Comparison of ENCODE assay signal across 9 mouse cellular contexts in genomic region chr15:88954368-88955072, GRCm38 (mm10). TPM values are rescaled to one million over a fixed set of nuclear protein-coding genes. Genes with fewer than 3 reads are reported as not detected.
A peak's percentile ranks its signal among the peaks of the same experiment; 100 is the strongest.
DNase-seq lines count a peak whose midpoint lies in the region; ATAC-seq and TF ChIP-seq lines count a peak whose summit lies in the region.
"Had no signal": no experiment of that assay in that cellular context is flagged by ENCODE, and none has a peak within 500 bp of the region (broad histone marks: within the 10 kb centered on the region; RNA-seq: fewer than 3 reads in every experiment).

TSS of gene Ttll8 (minus strand) at chr15:88954418.

- H3K27me3 ChIP-seq in heart, embryonic 14.5 days (ENCODE audit: control insufficient read depth, insufficient read depth, low read length), result peaks cover 38% of the 10 kb centered on the region
- H3K27me3 ChIP-seq in intestine, embryonic 15.5 days (replicated peaks), result peaks cover 22% of the 10 kb centered on the region
- H3K27me3 ChIP-seq in liver, embryonic 14.5 days (ENCODE audit: control insufficient read depth, insufficient read depth, low read length), result peaks cover 6% of the 10 kb centered on the region
- H3K27me3 ChIP-seq in neural tube, embryonic 14.5 days (ENCODE audit: control insufficient read depth, insufficient read depth, low read length), result peaks cover 7% of the 10 kb centered on the region; the same call in 1 of the 2 replicates

- H3K4me1 ChIP-seq in heart, embryonic 14.5 days (ENCODE audit: control insufficient read depth in 2 of 2, insufficient read depth in 2 of 2, low read length in 2 of 2), result 0 out of 4 replicates have a peak, but pooled peaks cover 0 to 6% of the 10 kb centered on the region in 2 experiments
- peaks cover 6% of the 10 kb centered on the region for H3K4me1 ChIP-seq in intestine, embryonic 15.5 days (replicated peaks)
- no peaks in the 10 kb centered on the region for H3K4me1 ChIP-seq in liver, embryonic 14.5 days (replicated peaks; ENCODE audit: control insufficient read depth in 2 of 2, insufficient read depth in 2 of 2, low read length in 1 of 2)
- peaks cover 6% of the 10 kb centered on the region for H3K4me1 ChIP-seq in neural tube, embryonic 14.5 days (ENCODE audit: control insufficient read depth, insufficient read depth, low read length)

- 4% methylated on average over 51 of the region's 53 CpGs for WGBS in heart, embryonic 14.5 days
- WGBS in intestine, embryonic 15.5 days, result 5% methylated on average over 53 of the region's 53 CpGs
- WGBS in liver, embryonic 14.5 days (ENCODE audit: insufficient replicate concordance), result 6% methylated on average over 53 of the region's 53 CpGs
- WGBS in neural tube, embryonic 14.5 days, result 4% methylated on average over 52 of the region's 53 CpGs

- peak; percentile 55; the same call in 1 of the 2 replicates for ATAC-seq in heart, embryonic 14.5 days (ENCODE audit: insufficient number of reproducible peaks, insufficient read depth, low FRiP score, low read depth)
- ATAC-seq in intestine, embryonic 15.5 days, result peak; percentile 91
- no peak for ATAC-seq in liver, embryonic 14.5 days (ENCODE audit: insufficient read depth)
- peak; percentile 92 for ATAC-seq in neural tube, embryonic 14.5 days (ENCODE audit: low read depth)

- H3K9me3 ChIP-seq in heart, embryonic 14.5 days (ENCODE audit: control insufficient read depth, low read length), result no peaks in the 10 kb centered on the region
- no peaks in the 10 kb centered on the region for H3K9me3 ChIP-seq in intestine, embryonic 15.5 days
- H3K9me3 ChIP-seq in liver, embryonic 14.5 days (ENCODE audit: control insufficient read depth, low read length), result no peaks in the 10 kb centered on the region
- H3K9me3 ChIP-seq in neural tube, embryonic 14.5 days (ENCODE audit: control insufficient read depth, low read length), result no peaks in the 10 kb centered on the region

- no peak within 1 kb of the TSS for H3K27ac ChIP-seq in heart, embryonic 14.5 days (replicated peaks in 1 of 2; ENCODE audit: control insufficient read depth in 1 of 2, insufficient read depth in 1 of 2, low read depth in 2 of 2, low read length in 2 of 2)
- no peak within 1 kb of the TSS for H3K27ac ChIP-seq in intestine, embryonic 15.5 days
- no peak within 1 kb of the TSS for H3K27ac ChIP-seq in liver, embryonic 14.5 days
- no peak within 1 kb of the TSS for H3K27ac ChIP-seq in neural tube, embryonic 14.5 days (ENCODE audit: low read depth, low read length)

- TF ChIP-seq CTCF in liver, embryonic 14.5 days (IDR thresholded peaks at IDR 0.05; ENCODE audit: low read depth), result no peak

- intact Hi-C loops in heart, postnatal 14 days (cut with DNase I), result no loop called here

- peak within 1 kb of the TSS; percentile 70 for H3K9ac ChIP-seq in heart, embryonic 14.5 days (ENCODE audit: low read length)
- H3K9ac ChIP-seq in intestine, embryonic 15.5 days, result peak within 1 kb of the TSS; percentile 28; the same call in 1 of the 2 replicates
- H3K9ac ChIP-seq in liver, embryonic 14.5 days (replicated peaks), result no peak within 1 kb of the TSS
- H3K9ac ChIP-seq in neural tube, embryonic 14.5 days (replicated peaks; ENCODE audit: low read depth, low read length), result peak within 1 kb of the TSS; percentile 62

- no peaks in the 10 kb centered on the region for H3K36me3 ChIP-seq in heart, embryonic 14.5 days (ENCODE audit: control insufficient read depth, insufficient read depth, low read length)
- H3K36me3 ChIP-seq in intestine, embryonic 15.5 days, result no peaks in the 10 kb centered on the region
- H3K36me3 ChIP-seq in liver, embryonic 14.5 days (replicated peaks; ENCODE audit: control insufficient read depth, insufficient read depth, low read depth), result no peaks in the 10 kb centered on the region
- no peaks in the 10 kb centered on the region for H3K36me3 ChIP-seq in neural tube, embryonic 14.5 days (ENCODE audit: control insufficient read depth, insufficient read depth, low read length)

- peak within 1 kb of the TSS; percentile 92 for H3K4me2 ChIP-seq in heart, embryonic 14.5 days (ENCODE audit: low read length)
- peak within 1 kb of the TSS; percentile 89 for H3K4me2 ChIP-seq in intestine, embryonic 15.5 days (replicated peaks)
- H3K4me2 ChIP-seq in liver, embryonic 14.5 days (ENCODE audit: low read depth), result peak within 1 kb of the TSS; percentile 45
- peak within 1 kb of the TSS; percentile 92 for H3K4me2 ChIP-seq in neural tube, embryonic 14.5 days (ENCODE audit: low read depth, low read length)

- H3K4me3 ChIP-seq in heart, embryonic 14.5 days (ENCODE audit: control insufficient read depth in 1 of 2, insufficient read depth in 1 of 2, low read depth in 1 of 2, low read length in 2 of 2), result peak within 1 kb of the TSS; percentile 40 to 44
- H3K4me3 ChIP-seq in intestine, embryonic 15.5 days (replicated peaks), result peak within 1 kb of the TSS; percentile 34
- no peak within 1 kb of the TSS for H3K4me3 ChIP-seq in liver, embryonic 14.5 days (ENCODE audit: insufficient read depth in 1 of 2, low read depth in 2 of 2, low read length in 2 of 2)
- peak within 1 kb of the TSS; percentile 38 for H3K4me3 ChIP-seq in neural tube, embryonic 14.5 days (ENCODE audit: low read depth, low read length)

- TF ChIP-seq EP300 in liver, embryonic 14.5 days (IDR thresholded peaks at IDR 0.05; ENCODE audit: low read depth), result no peak

- no peak for DNase-seq in heart, postnatal 14 days
- DNase-seq in embryo, embryonic 9.5 days (ENCODE audit: extremely low spot score), result peak; percentile 23
- DNase-seq in liver, embryonic 14.5 days (ENCODE audit: low read depth in 3 of 3, low spot score in 3 of 3), result no peak
- DNase-seq in gastrocnemius, postnatal 10 days, result no peak
- DNase-seq in gastrocnemius, adult 8-10 months (ENCODE audit: low spot score in 2 of 2), result no peak

RNA-seq across cellular contexts. Expression of gene Ttll8, which starts in this region (rescaled TPM):
- not detected in 2 replicates for polyA plus RNA-seq in heart, embryonic 14.5 days (2014; fragmentation: Nextera tagmentation; extraction: Ambion mirVana)
- not detected for total RNA-seq in heart, postnatal 14 days (2021)
- polyA plus RNA-seq in intestine, embryonic 15.5 days (2015; fragmentation: Nextera tagmentation; extraction: Ambion mirVana), result not detected in 2 replicates
- not detected in 2 replicates for polyA plus RNA-seq in liver, embryonic 14.5 days (2012; rRNA removed)
- not detected in 2 replicates for polyA plus RNA-seq in liver, embryonic 14.5 days (2014; fragmentation: Nextera tagmentation; extraction: Ambion mirVana)
- 0.11 and 0.13 TPM in 2 replicates for polyA plus RNA-seq in neural tube, embryonic 14.5 days (2014; fragmentation: Nextera tagmentation; extraction: Ambion mirVana)
- total RNA-seq in gastrocnemius, postnatal 10 days (2021), result not detected
- total RNA-seq in gastrocnemius, adult 8-10 months (2022), result not detected
- polyA plus RNA-seq: large intestine, adult 2 months had no signal

Comparison
In these comparisons a context has a peak if more than half of its experiments do, and no peak if none do; other contexts are left out.
1. Peak in ATAC-seq, H3K4me3 ChIP-seq, H3K9ac ChIP-seq and H3K4me2 ChIP-seq in heart, embryonic 14.5 days; RNA of the gene not detected or under 1 TPM.
2. Peak in ATAC-seq, H3K4me3 ChIP-seq, H3K9ac ChIP-seq and H3K4me2 ChIP-seq in intestine, embryonic 15.5 days; RNA of the gene not detected or under 1 TPM.
3. Peak in ATAC-seq, H3K4me3 ChIP-seq, H3K9ac ChIP-seq and H3K4me2 ChIP-seq in neural tube, embryonic 14.5 days; RNA of the gene not detected or under 1 TPM.